Mouse (Mus musculus): ENCODE measurements around the gene Klhdc2. TPM values are rescaled to one million over a fixed set of nuclear protein-coding genes. Genes with fewer than 3 reads are reported as not detected.

Gene Klhdc2
- total RNA-seq, 2 experiments from 2014 or later = 103 to 104 TPM

DNA sequence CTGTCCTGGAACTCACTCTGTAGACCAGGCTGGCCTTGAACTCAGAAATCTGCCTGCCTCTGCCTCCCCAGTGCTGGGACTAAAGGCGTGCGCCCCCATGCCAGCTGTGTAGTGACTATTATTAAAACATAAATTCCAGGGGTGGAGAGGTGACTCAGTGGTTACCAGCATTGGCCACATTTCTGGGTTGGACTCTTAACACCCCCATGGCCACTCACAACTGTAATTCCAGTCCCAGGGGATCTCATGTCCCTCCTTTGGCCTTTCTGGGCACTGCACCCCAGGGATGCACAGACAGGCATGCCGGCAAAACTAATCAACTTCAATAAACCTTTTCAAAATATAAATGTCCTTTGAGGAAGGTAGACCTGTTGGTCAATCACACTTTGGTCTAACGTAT lies 1.8 kb downstream of the Klhdc2 start:
- no peak for DNase-seq
- intact Hi-C loops (cut with DNase I; ENCODE audit: low total_unique reads) = loop anchor here (10.0 kb wide), 1 partner anchor 53 kb away; the partner anchor contains the start of gene Klhdc1

GRCm38 (mm10) chr12:69299231-69299630 lies 2.8 kb downstream of the Klhdc2 start:
- peak; percentile 38 for DNase-seq
- intact Hi-C loops (cut with DNase I; ENCODE audit: low total_unique reads) = loop anchor here (10.0 kb wide), 1 partner anchor 54 kb away; the partner anchor contains the start of gene Klhdc1

GRCm38 (mm10) chr12:69299831-69300230 lies 3.4 kb downstream of the Klhdc2 start:
- intact Hi-C loops (cut with DNase I; ENCODE audit: low total_unique reads) = loop anchor here (10.0 kb wide), 1 partner anchor 55 kb away; the partner anchor contains the start of gene Klhdc1
- DNase-seq = no peak

DNA sequence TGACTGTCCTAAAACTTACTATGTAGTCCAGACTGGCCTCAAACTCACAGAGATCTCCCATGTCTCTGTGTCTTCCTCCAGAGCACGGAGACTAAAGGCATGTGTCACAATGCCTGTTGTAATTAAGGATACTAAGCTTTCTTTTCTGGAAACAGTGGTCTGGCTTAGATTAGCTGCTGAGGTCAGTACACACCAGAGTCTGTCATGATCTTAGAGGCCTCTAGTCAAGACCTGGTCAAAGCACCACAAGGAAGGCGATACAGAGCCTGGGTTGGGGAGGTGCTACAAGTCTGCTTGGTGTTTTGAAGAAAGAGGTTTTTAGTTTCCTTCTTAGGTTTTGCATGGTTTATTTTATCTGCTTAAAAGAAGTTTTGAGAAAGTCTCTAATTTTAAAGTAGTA lies 3.9 kb downstream of the Klhdc2 start:
- intact Hi-C loops (cut with DNase I; ENCODE audit: low total_unique reads) = no loop called here
- no peak for DNase-seq

DNA sequence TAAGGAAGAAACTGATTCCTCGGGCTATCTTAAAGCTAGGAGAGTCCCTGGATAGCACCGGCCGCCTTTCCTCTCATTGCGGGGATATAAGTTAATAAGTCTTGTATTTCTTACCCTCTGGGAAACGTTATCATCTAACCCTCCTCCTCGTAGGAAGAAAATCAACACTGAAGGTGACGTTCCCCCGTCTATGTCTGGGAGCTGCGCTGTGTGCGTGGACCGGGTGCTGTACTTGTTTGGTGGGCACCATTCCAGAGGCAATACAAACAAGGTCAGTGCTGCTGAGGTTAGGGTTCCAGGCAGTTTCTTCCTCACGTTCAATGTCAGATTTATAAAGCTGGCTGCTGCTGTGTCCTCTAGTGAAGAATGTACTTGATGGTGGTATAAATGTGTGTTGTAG lies 5.7 kb downstream of the Klhdc2 start:
- DNase-seq = no peak
- intact Hi-C loops (cut with DNase I; ENCODE audit: low total_unique reads) = no loop called here

DNA sequence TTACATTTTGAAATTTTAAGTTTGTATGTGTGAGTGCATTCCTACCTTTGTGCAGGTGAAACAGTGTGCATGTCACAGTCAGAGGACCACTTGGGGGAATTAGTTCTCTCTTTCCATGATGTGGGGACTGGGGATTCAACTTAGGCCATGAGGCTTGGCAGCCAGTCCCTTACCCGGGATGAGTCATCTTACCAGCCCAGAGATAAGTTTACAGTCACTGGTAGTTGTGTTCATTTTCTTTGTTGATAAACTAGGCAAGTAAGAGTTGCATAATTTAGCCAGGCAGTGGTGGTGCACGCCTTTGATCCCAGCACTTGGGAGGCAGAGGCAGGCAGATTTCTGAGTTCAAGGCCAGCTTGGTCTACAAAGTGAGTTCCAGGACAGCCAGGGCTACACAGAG lies 7.6 kb downstream of the Klhdc2 start:
- intact Hi-C loops (cut with DNase I; ENCODE audit: low total_unique reads) = no loop called here
- DNase-seq = no peak

DNA sequence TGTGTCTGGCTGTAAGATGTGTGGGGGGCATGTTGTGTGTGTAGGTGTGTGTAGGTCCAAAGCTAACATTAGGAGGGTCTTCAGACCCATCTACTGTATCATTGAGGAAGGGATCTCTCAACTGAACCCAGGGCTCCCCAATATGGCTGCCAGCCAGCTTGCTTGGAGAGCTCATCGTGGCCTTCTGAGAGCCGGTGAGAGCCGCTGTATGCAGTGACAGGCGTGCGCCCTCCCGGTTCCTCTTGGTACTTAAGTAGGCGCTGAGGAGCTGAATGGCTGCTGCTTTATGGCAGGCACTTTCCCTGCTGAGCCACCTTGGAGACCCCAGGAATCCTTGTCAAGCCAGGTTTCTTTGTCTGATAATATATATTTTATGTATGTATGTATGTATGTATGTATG lies 9.9 kb downstream of the Klhdc2 start:
- intact Hi-C loops (cut with DNase I; ENCODE audit: low total_unique reads) = no loop called here

GRCm38 (mm10) chr12:69309659-69310058 lies 13.2 kb downstream of the Klhdc2 start:
- intact Hi-C loops (cut with DNase I; ENCODE audit: low total_unique reads) = no loop called here
- no peak for DNase-seq

More for the DNA sequence above, 9.9 kb downstream of the Klhdc2 start:
- DNase-seq = no peak

DNA sequence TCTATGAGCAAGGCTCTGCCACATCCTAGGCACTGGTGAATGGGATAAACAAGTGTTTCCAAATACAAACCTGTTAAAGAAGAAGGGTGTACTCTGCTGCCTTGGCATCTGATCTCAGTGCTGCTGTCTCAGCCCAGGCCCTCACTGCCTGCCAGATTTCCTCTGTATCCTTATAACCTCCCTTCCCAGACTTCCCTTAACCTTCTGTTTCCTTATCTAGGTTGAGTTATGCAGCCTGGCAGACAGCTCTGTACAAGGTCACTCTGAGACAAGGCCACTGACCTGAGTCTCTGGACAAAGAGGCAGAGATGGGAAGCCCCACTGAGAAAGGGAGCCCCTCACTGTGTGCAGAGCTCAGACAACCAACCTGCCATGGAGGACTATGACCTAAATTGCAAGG lies 21.9 kb downstream of the Klhdc2 start:
- intact Hi-C loops (cut with DNase I; ENCODE audit: low total_unique reads) = loop anchor here (5.0 kb wide), 1 partner anchor 34 kb away; no protein-coding TSS in a partner anchor
- DNase-seq = no peak

DNA sequence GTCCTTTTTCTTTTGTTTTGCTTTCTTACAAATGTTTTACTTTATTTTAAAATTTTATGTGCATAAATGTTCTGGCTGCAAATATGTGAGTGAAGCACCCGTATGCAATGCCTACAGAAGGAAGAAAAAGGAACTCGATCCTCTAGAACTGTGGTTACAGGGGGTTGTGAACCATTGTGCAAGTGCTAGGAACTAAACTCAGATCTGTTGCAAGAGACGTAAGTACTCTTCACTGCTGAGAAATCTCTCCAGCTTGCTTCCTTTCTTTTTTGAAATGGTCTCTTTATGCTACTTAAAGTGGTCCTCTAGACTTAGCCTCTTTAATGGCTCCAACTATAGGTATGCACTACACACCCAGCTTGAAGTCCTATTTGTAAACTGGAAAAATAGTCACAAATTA lies 34.7 kb downstream of the Klhdc2 start:
- intact Hi-C loops (cut with DNase I; ENCODE audit: low total_unique reads) = loop anchor here (10.0 kb wide), 1 partner anchor 116 kb away; no protein-coding TSS in a partner anchor
- DNase-seq = no peak

DNA sequence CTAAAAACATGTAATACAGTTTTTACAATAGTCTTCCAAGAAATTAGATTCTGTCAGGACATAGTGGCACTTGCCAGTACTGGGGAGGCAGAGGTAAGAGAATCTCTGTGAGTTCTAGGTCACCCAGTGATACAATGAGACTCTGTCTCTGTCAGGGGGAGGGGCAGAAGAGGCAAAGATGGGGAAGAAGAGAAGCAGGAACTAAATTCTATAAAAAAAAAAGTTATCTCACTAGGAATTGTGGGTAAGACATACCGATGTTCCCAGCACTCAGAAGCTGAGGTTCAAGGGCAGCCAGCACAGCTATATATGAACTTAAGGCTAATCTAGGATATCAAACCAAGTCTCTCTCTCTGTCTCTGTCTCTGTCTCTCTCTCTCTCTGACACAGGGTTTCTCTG lies 35.7 kb downstream of the Klhdc2 start:
- intact Hi-C loops (cut with DNase I; ENCODE audit: low total_unique reads) = loop anchor here (10.0 kb wide), 1 partner anchor 117 kb away; no protein-coding TSS in a partner anchor
- DNase-seq = no peak

DNA sequence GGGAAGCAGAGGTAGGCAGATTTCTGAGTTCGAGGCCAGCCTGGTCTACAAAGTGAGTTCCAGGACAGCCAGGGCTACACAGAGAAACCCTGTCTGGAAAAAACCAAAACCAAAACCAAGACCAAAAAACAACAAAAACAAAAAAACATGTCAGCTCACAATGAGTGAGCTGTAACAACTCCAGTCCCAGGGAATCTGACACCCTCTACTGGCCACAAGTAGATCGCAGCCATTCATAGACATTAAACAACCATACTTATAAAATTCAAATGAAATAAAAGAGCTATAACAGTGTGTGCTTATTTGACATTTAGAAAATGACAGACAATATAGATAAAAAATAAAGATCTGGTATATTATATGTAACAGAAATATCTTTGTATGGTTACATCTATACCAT lies 37.1 kb downstream of the Klhdc2 start:
- no peak for DNase-seq
- intact Hi-C loops (cut with DNase I; ENCODE audit: low total_unique reads) = loop anchor here (10.0 kb wide), 1 partner anchor 119 kb away; no protein-coding TSS in a partner anchor

- intact Hi-C loops (cut with DNase I; ENCODE audit: low total_unique reads) = loop anchor here (5.0 kb wide), 1 partner anchor 33 kb away; no protein-coding TSS in a partner anchor
- no peak for DNase-seq
These were observed 53.4 kb downstream of the Klhdc2 start for GRCm38 (mm10) chr12:69349928-69350327.

DNA sequence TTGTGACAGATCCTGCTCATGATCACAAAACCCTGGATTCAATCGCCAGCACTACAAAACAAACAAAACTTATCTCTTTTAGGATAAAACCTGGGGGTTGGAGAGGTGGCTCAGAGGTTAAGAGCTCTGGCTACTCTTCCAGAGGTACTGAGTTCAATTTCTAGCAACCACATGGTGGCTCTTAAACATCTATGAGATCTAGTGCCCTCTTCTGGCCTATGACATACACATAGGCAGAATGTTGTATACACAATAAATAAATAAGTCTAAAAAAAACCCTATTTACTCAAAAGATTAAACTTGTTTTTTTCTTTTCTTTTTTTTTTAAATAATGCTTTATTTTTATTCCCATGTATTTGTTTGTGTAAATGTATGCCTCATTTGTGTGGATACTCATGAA lies 55.2 kb downstream of the Klhdc2 start:
- intact Hi-C loops (cut with DNase I; ENCODE audit: low total_unique reads) = loop anchor here (5.0 kb wide), 1 partner anchor 34 kb away; no protein-coding TSS in a partner anchor
- DNase-seq = no peak

DNA sequence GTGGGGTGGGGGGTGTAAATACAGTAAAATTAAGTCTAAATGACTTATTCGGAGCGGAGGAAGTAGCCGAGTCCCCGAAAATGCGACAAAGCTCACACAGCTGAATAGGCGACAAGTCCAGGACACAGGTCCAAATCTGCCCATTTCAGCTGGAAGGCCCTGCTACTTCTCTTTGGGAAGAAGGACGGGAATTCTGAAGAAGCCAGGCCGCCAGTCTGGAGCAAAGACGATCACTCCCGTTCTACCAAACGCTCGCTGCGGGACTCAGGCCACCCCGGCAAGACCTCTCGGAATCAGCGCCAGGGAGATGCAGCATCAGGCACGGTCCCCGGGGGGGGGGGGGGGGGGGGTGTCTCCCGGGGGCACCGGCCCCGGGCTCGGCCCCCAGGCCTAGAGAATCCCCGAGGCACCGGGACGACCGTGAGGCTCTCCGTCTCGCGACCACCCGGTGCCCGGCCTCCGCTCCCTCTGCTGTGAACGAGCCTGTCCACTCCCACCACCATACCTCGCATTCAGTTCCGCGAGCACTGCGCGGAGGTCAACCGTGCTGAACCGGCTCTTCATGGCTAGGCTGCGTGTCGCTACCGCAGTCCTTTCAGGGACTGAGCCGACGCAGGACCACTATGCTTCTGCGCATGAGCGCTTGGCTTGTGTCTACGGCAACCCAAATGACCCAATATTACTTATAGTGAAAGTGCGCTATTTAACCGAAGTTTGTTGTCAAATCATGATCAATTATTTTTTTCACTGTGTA lies 60.2 kb downstream of the Klhdc2 start, which contains the start of gene Nemf:
TSS of gene Nemf (minus strand) at position 620 of the 754 bp plus-strand sequence.
- peak; percentile 83 for DNase-seq
- intact Hi-C loops (cut with DNase I; ENCODE audit: low total_unique reads) = no loop called here

DNA sequence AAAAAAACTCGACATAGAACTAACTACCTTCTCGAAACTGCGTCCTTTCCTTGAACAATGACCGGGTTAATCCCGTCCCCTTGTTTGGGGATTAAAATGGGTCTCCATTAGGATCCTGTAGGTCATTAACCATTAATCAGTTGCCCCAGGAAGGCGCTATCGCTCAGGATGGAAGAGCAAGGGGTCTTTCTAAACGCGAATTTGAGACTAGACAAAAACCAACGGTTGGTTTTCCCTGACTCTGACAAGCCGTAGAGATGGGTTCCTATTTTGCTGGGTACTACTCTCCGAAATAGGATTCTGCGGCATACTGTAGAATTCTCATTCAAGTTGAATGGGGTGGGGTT lies 60.8 kb downstream of the Klhdc2 start:
- DNase-seq = no peak
- intact Hi-C loops (cut with DNase I; ENCODE audit: low total_unique reads) = no loop called here

Other genes with a start within 250 kb of the Klhdc2 start
- gene Rps29, start 137.5 kb upstream of the Klhdc2 start, total RNA-seq (2021) = 1,000 to 10,000 TPM; 1,152 to 1,205 TPM
- under 1 TPM; 0.27 to 0.31 TPM for gene Lrr1, start 127.9 kb upstream of the Klhdc2 start, total RNA-seq (2021)
- 100 to 1,000 TPM; 324 to 375 TPM for gene Rpl36al, start 112.6 kb upstream of the Klhdc2 start, total RNA-seq (2021)
- 10 to 100 TPM; 11.7 to 16.1 TPM for gene Mgat2, start 112.5 kb upstream of the Klhdc2 start, total RNA-seq (2021)
- gene Gm49383, start 99.6 kb upstream of the Klhdc2 start, total RNA-seq (2021) = 1 to 10 TPM; 1.5 to 2.8 TPM
- under 1 TPM; 0.24 to 0.66 TPM for gene Dnaaf2, start 98.3 kb upstream of the Klhdc2 start, total RNA-seq (2021)
- gene Gm49384, start 92.4 kb upstream of the Klhdc2 start, total RNA-seq (2021) = 1 to 10 TPM; 1.4 to 2.0 TPM
- 1 to 10 TPM in 1 of 2 experiments, under 1 TPM in 1; 0.80 to 1.7 TPM for gene Pole2, start 68.5 kb upstream of the Klhdc2 start, total RNA-seq (2021)
- gene Klhdc1, start 55.5 kb upstream of the Klhdc2 start, total RNA-seq (2021) = 10 to 100 TPM; 15.7 to 17.4 TPM
- 10 to 100 TPM; 16.8 to 19.1 TPM for gene Nemf, start 60.5 kb downstream of the Klhdc2 start, total RNA-seq (2021)
- gene Arf6, start 75.5 kb downstream of the Klhdc2 start, total RNA-seq (2021) = 10 to 100 TPM; 29.7 to 36.3 TPM
- under 1 TPM in 1 of 2 experiments, not detected in 1; 0.37 TPM for gene Gm9887, start 75.8 kb downstream of the Klhdc2 start, total RNA-seq (2021)